Mouse (Mus musculus) myocyte (in vitro differentiated cells): ENCODE measurements around the gene Fyb2. TPM values are rescaled to one million over a fixed set of nuclear protein-coding genes. Genes with fewer than 3 reads are reported as not detected.

Experiments used
- H3K27me3 ChIP-seq: one replicate; pipeline ENCODE4 v1.6.1; 2011; ENCODE audit not compliant: control insufficient read depth, insufficient read depth, insufficient read length
- H3K36me3 ChIP-seq: one replicate; pipeline ENCODE4 v1.6.1; 2011; ENCODE audit not compliant: control insufficient read depth, insufficient read depth
- H3K4me2 ChIP-seq: one replicate; pipeline ENCODE4 v1.6.1; 2011; ENCODE audit warnings: low read depth, control low read depth
- H3K4me3 ChIP-seq: one replicate; pipeline ENCODE4 v1.5.1; 2011; ENCODE audit warnings: mild to moderate bottlenecking, control low read depth, moderate library complexity
- H3K79me2 ChIP-seq: one replicate; pipeline ENCODE4 v1.6.1; 2011; ENCODE audit not compliant: control insufficient read depth, insufficient read depth
- H3ac ChIP-seq: one replicate; pipeline ENCODE4 v1.6.1; 2011; ENCODE audit not compliant: control insufficient read depth, insufficient read length
- CEBPB ChIP-seq: IDR thresholded peaks from 2 replicates; pipeline ENCODE4 v1.6.1; 2011; ENCODE audit warnings: mild to moderate bottlenecking, moderate library complexity; ENCODE audit not compliant: poor library complexity, insufficient read depth, severe bottlenecking
- E2F4 ChIP-seq: IDR thresholded peaks from one replicate; pipeline ENCODE4 v1.6.1; 2011; ENCODE audit warnings: mild to moderate bottlenecking, control low read depth, moderate library complexity; ENCODE audit not compliant: insufficient read depth
- MAX ChIP-seq: IDR thresholded peaks from one replicate; pipeline ENCODE4 v1.6.1; 2011; ENCODE audit warnings: low read depth, mild to moderate bottlenecking, control low read depth
- MYOD1 ChIP-seq, 3 experiments: IDR thresholded peaks; one replicate each; pipeline ENCODE4 v1.6.1; 2011; ENCODE audit warnings: control low read depth in 2 of 3, low read depth in 2 of 3, mild to moderate bottlenecking in 2 of 3, moderate library complexity in 1 of 3; ENCODE audit not compliant: insufficient read length in 2 of 3, control insufficient read depth in 1 of 3
- MYOG ChIP-seq, 3 experiments: IDR thresholded peaks; one replicate each; pipeline ENCODE4 v1.6.1; 2011; ENCODE audit warnings: control low read depth in 2 of 3, low read depth in 2 of 3, mild to moderate bottlenecking in 2 of 3; ENCODE audit not compliant: insufficient read length in 2 of 3, control insufficient read depth in 1 of 3, insufficient read depth in 1 of 3
- POLR2A ChIP-seq: IDR thresholded peaks from one replicate; pipeline ENCODE4 v1.6.1; 2011; ENCODE audit warnings: low read depth, mild to moderate bottlenecking, control low read depth, moderate library complexity; ENCODE audit not compliant: insufficient read length
- POLR2AphosphoS2 ChIP-seq: IDR thresholded peaks from one replicate; pipeline ENCODE4 v1.6.1; 2011; ENCODE audit warnings: low read depth, control low read depth; ENCODE audit not compliant: insufficient read length
- REST ChIP-seq: IDR thresholded peaks from one replicate; pipeline ENCODE4 v1.6.1; 2011; ENCODE audit warnings: mild to moderate bottlenecking, control low read depth, moderate library complexity; ENCODE audit not compliant: insufficient read depth, insufficient read length
- SRF ChIP-seq: IDR thresholded peaks from one replicate; pipeline ENCODE4 v1.6.1; 2011; ENCODE audit warnings: low read depth; ENCODE audit not compliant: control insufficient read depth, insufficient read length
- TCF12 ChIP-seq: IDR thresholded peaks from one replicate; pipeline ENCODE4 v1.6.1; 2011; ENCODE audit warnings: mild to moderate bottlenecking, control low read depth; ENCODE audit not compliant: poor library complexity, insufficient read depth, severe bottlenecking
- TCF3 ChIP-seq: IDR thresholded peaks from one replicate; pipeline ENCODE4 v1.6.1; 2011; ENCODE audit warnings: low read depth, control low read depth; ENCODE audit not compliant: insufficient read length
- USF1 ChIP-seq: IDR thresholded peaks from one replicate; pipeline ENCODE4 v1.6.1; 2011; ENCODE audit warnings: low read depth, mild to moderate bottlenecking, control low read depth, moderate library complexity
- polyA plus RNA-seq: library from polyadenylated mRNA; unstranded; fragments of >200 nt; fragmentation: generic; extraction: Trizol; gene quantifications from one replicate; pipeline ENCODE4 v1.2.1, GENCODE M21; 2012; ENCODE audit warnings: missing spikeins

Gene Fyb2
- polyA plus RNA-seq, 1 experiment = 0.08 TPM

DNA sequence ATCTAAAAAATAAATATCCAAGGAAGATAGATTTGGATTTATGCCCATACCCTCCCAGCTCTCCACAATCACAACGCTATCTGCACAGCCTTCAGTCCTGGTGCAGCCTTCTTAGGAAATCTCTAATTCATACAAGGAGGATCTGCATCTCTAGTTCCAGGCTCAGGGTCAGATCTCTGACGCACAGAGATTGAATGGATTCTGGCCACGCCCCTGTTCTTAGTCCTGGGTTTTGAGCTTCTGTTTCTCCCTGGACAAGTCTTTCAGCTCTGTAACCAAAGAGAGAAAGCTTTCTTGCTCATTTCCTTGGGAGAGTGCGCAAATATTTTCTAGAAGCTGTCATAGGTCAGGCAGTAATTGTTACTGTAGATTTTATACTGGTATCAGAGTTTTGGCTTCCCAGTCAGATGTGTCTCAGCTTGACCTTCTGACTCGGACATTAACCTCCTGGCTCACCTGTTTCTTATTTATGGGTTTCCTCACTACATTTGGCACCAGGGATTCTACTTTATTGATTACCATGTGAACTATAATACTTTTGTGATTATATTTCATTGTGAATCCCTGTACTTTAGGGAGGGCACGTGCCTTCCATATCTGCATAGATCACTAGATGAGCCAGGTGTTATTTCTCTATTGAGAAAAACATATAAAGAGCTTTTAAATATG lies 62.0 kb downstream of the Fyb2 start:
- Histone ChIP-seq H3K27me3 (no peaks in the 10 kb centered on the region), H3K4me2 (no peak overlapping the region), H3K36me3 (no peaks in the 10 kb centered on the region), H3K4me3 (no peak overlapping the region), H3K79me2 (no peaks in the 10 kb centered on the region), H3ac (no peak overlapping the region)
- TF ChIP-seq SRF (no peak), USF1 (no peak), CEBPB (no peak), MAX (no peak), MYOD1 (IDR thresholded peaks at IDR 0.05; ENCODE audit: control insufficient read depth in 1 of 3, insufficient read length in 2 of 3, low read depth in 2 of 3) (no peak), POLR2A (no peak), REST (no peak), E2F4 (no peak), TCF12 (no peak), TCF3 (no peak), MYOG (IDR thresholded peaks at IDR 0.05; ENCODE audit: control insufficient read depth in 1 of 3, insufficient read depth in 1 of 3, insufficient read length in 2 of 3, low read depth in 2 of 3) (no peak), POLR2AphosphoS2 (no peak)

- H3K27me3 ChIP-seq = no peaks in the 10 kb centered on the region
- H3ac ChIP-seq = no peak overlapping the region
- H3K79me2 ChIP-seq = no peaks in the 10 kb centered on the region
- H3K36me3 ChIP-seq = no peaks in the 10 kb centered on the region
- TF ChIP-seq CEBPB = no peak
- TF ChIP-seq POLR2A = no peak
- no peak for TF ChIP-seq TCF12
- TF ChIP-seq REST = no peak
- no peak for TF ChIP-seq TCF3
- TF ChIP-seq SRF = no peak
- no peak for TF ChIP-seq MYOG (IDR thresholded peaks at IDR 0.05; ENCODE audit: control insufficient read depth in 1 of 3, insufficient read depth in 1 of 3, insufficient read length in 2 of 3, low read depth in 2 of 3)
- no peak overlapping the region for H3K4me3 ChIP-seq
- H3K4me2 ChIP-seq = no peak overlapping the region
Observed at GRCm38 (mm10) chr4:104985960-104986632, 72.8 kb downstream of the Fyb2 start.

- Histone ChIP-seq H3K4me2 (peak overlapping the region; percentile 61), H3K4me3 (no peak overlapping the region), H3ac (no peak overlapping the region), H3K79me2 (no peaks in the 10 kb centered on the region), H3K27me3 (no peaks in the 10 kb centered on the region), H3K36me3 (no peaks in the 10 kb centered on the region)
- no peak for TF ChIP-seq MAX
- TF ChIP-seq REST = no peak
- no peak for TF ChIP-seq CEBPB
- no peak for TF ChIP-seq TCF3
- no peak for TF ChIP-seq POLR2A
- no peak for TF ChIP-seq USF1
- no peak for TF ChIP-seq SRF
- no peak for TF ChIP-seq TCF12
- no peak for TF ChIP-seq E2F4
- no peak for TF ChIP-seq MYOD1 (IDR thresholded peaks at IDR 0.05; ENCODE audit: control insufficient read depth in 1 of 3, insufficient read length in 2 of 3, low read depth in 2 of 3)
- TF ChIP-seq MYOG (IDR thresholded peaks at IDR 0.05; ENCODE audit: control insufficient read depth in 1 of 3, insufficient read depth in 1 of 3, insufficient read length in 2 of 3, low read depth in 2 of 3) = no peak
- TF ChIP-seq POLR2AphosphoS2 = no peak
Observed at GRCm38 (mm10) chr4:104987631-104988030, 74.4 kb downstream of the Fyb2 start.

DNA sequence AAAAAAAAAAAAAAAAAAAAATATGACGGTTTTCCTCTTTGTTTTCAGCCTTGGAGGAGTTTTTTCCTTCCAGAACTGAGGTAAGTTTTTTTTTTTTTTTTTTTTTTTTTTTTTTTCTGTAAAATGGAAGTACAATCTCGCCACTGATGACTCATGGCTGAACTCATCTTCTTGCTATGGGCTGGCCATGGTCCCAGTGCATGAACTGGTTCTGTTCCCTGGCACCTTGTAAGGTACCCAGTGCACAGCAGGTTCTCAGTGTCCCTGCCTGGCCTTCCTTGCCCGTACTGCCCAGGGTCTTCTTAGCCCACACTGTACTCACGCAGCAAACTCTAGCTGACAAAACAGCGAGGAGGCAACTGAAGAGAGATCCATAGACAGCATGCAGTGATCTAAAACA lies 74.8 kb downstream of the Fyb2 start:
- Histone ChIP-seq H3K27me3 (no peaks in the 10 kb centered on the region), H3K79me2 (no peaks in the 10 kb centered on the region), H3ac (no peak overlapping the region), H3K36me3 (no peaks in the 10 kb centered on the region), H3K4me2 (peak overlapping the region; percentile 61), H3K4me3 (no peak overlapping the region)
- TF ChIP-seq TCF3 (no peak), MAX (no peak), REST (no peak), MYOD1 (IDR thresholded peaks at IDR 0.05; ENCODE audit: control insufficient read depth in 1 of 3, insufficient read length in 2 of 3, low read depth in 2 of 3) (no peak), USF1 (no peak), CEBPB (no peak), SRF (no peak), POLR2AphosphoS2 (no peak), POLR2A (no peak), MYOG (IDR thresholded peaks at IDR 0.05; ENCODE audit: control insufficient read depth in 1 of 3, insufficient read depth in 1 of 3, insufficient read length in 2 of 3, low read depth in 2 of 3) (no peak), TCF12 (no peak), E2F4 (no peak)
